Mouse (Mus musculus) liver, postnatal 0 days (tissue): ENCODE data around the gene Mymk.

ENCODE experiments used
- CTCF ChIP-seq: sonication (generic); IDR thresholded peaks from 2 replicates; pipeline ENCODE4 v1.5.1; 2016; ENCODE audit warnings: antibody characterized with exemption, low read depth
- EP300 ChIP-seq: IDR thresholded peaks from 2 replicates; pipeline ENCODE4 v1.6.1; 2016; ENCODE audit warnings: antibody characterized with exemption, low read depth, mild to moderate bottlenecking

- TF ChIP-seq EP300 (no peak), CTCF (no peak)
Measured at GRCm38 (mm10) chr2:27026857-27027617, 44.9 kb downstream of the Mymk start.
